Mouse (Mus musculus) CH12.LX (cell line): ENCODE results near the gene Exosc9. TPM values are rescaled to one million over a fixed set of nuclear protein-coding genes. Genes with fewer than 3 reads are reported as not detected.

Experiments used
- DNase-seq: peaks from one replicate; pipeline ENCODE4 v3.0.0-alpha.2; 2013; ENCODE audit errors: extremely low read depth
- H3K27ac ChIP-seq: 2 replicates; pipeline ENCODE4 v1.5.1; 2012; ENCODE audit warnings: low read depth, mild to moderate bottlenecking, control low read depth, moderate library complexity; ENCODE audit not compliant: insufficient read depth
- H3K27me3 ChIP-seq: replicated peaks from 2 replicates; pipeline ENCODE3; 2012; ENCODE audit warnings: inconsistent platforms
- H3K36me3 ChIP-seq, 2 experiments: replicated peaks in 1 of 2; 2 replicates each; pipeline versions ENCODE3 to v1.6.1; 2012; ENCODE audit warnings: inconsistent platforms in 1 of 2, low read length in 1 of 2, mild to moderate bottlenecking in 1 of 2, mixed read lengths in 1 of 2, moderate library complexity in 1 of 2; ENCODE audit not compliant: control insufficient read depth in 1 of 2, insufficient read depth in 1 of 2
- H3K4me1 ChIP-seq, 2 experiments: 2 replicates each; pipeline ENCODE4 v1.6.1; 2012; ENCODE audit warnings: inconsistent platforms in 1 of 2, moderate library complexity in 1 of 2; ENCODE audit not compliant: insufficient read depth in 2 of 2, control insufficient read depth in 1 of 2
- H3K4me2 ChIP-seq: 2 replicates; pipeline ENCODE4 v1.6.1; 2012; ENCODE audit warnings: low read depth, mild to moderate bottlenecking, control low read depth; ENCODE audit not compliant: poor library complexity, insufficient read depth, severe bottlenecking
- H3K4me3 ChIP-seq, 3 experiments: fragments of 150-350 bp in 1 of 3; sonication (generic) in 1 of 3; replicated peaks in 1 of 3; 2 replicates each; pipeline versions ENCODE3 to v1.5.1; 2011 to 2012; ENCODE audit warnings: low read depth in 2 of 3, low read length in 2 of 3, mild to moderate bottlenecking in 2 of 3, moderate library complexity in 2 of 3, control low read depth in 1 of 3, improper control_type of control experiment in 1 of 3, inconsistent platforms in 1 of 3, mixed read lengths in 1 of 3; ENCODE audit not compliant: poor library complexity in 1 of 3
- H3K79me2 ChIP-seq: replicated peaks from 2 replicates; pipeline ENCODE4 v1.6.1; 2012; ENCODE audit warnings: mild to moderate bottlenecking, moderate library complexity; ENCODE audit not compliant: control insufficient read depth, poor library complexity, insufficient read depth, severe bottlenecking; ENCODE audit errors: extremely low read depth
- H3K9ac ChIP-seq: 2 replicates; pipeline ENCODE4 v1.6.1; 2012; ENCODE audit warnings: low read depth, mild to moderate bottlenecking, control low read depth, moderate library complexity; ENCODE audit not compliant: insufficient read depth
- H3K9me3 ChIP-seq: replicated peaks from 2 replicates; pipeline ENCODE3; 2012; ENCODE audit warnings: low read length, inconsistent platforms, mixed read lengths
- BHLHE40 ChIP-seq: IDR thresholded peaks from 2 replicates; pipeline ENCODE4 v1.6.1; 2011; ENCODE audit warnings: mild to moderate bottlenecking, low read depth, low read length, improper control_type of control experiment
- CHD1 ChIP-seq: IDR thresholded peaks from 2 replicates; pipeline ENCODE4 v1.6.1; 2012; ENCODE audit warnings: low read depth, low read length, improper control_type of control experiment, inconsistent platforms
- CHD2 ChIP-seq: IDR thresholded peaks from 2 replicates; pipeline ENCODE4 v1.6.1; 2011; ENCODE audit warnings: low read length, improper control_type of control experiment
- CTCF ChIP-seq, 2 experiments: IDR thresholded peaks in 1 of 2; conservative IDR thresholded peaks in 1 of 2; 2 replicates each; pipeline ENCODE4 v1.5.1; 2011 to 2012; ENCODE audit warnings: low read depth in 2 of 2, low read length in 2 of 2, improper control_type of control experiment in 1 of 2, inconsistent platforms in 1 of 2, mild to moderate bottlenecking in 1 of 2, moderate library complexity in 1 of 2
- E2F4 ChIP-seq: IDR thresholded peaks from 2 replicates; pipeline ENCODE4 v1.6.1; 2011; ENCODE audit warnings: low read depth, low read length, improper control_type of control experiment; ENCODE audit not compliant: insufficient replicate concordance
- ELF1 ChIP-seq: IDR thresholded peaks from 2 replicates; pipeline ENCODE4 v1.6.1; 2014; ENCODE audit warnings: low read depth, mild to moderate bottlenecking, inconsistent platforms, low read length, improper control_type of control experiment
- EP300 ChIP-seq: IDR thresholded peaks from 2 replicates; pipeline ENCODE4 v1.6.1; 2011; ENCODE audit warnings: low read length, improper control_type of control experiment
- ETS1 ChIP-seq: conservative IDR thresholded peaks from 2 replicates; pipeline ENCODE4 v1.6.1; 2012; ENCODE audit warnings: low read depth, mild to moderate bottlenecking, inconsistent platforms, low read length, improper control_type of control experiment, moderate library complexity
- GABPA ChIP-seq: IDR thresholded peaks from 2 replicates; pipeline ENCODE4 v1.6.1; 2012; ENCODE audit warnings: low read depth, low read length, improper control_type of control experiment, inconsistent platforms; ENCODE audit not compliant: insufficient replicate concordance
- HCFC1 ChIP-seq: IDR thresholded peaks from 2 replicates; pipeline ENCODE4 v1.6.1; 2012; ENCODE audit warnings: low read depth, mild to moderate bottlenecking, inconsistent platforms, low read length, improper control_type of control experiment
- IRF4 ChIP-seq: IDR thresholded peaks from 2 replicates; pipeline ENCODE4 v1.6.1; 2014; ENCODE audit warnings: low read depth, mild to moderate bottlenecking, inconsistent platforms, low read length, improper control_type of control experiment
- JUN ChIP-seq: IDR thresholded peaks from 2 replicates; pipeline ENCODE4 v1.6.1; 2011; ENCODE audit warnings: low read depth, mild to moderate bottlenecking, low read length, improper control_type of control experiment, moderate library complexity; ENCODE audit not compliant: insufficient read depth
- JUND ChIP-seq: conservative IDR thresholded peaks from 2 replicates; pipeline ENCODE4 v1.6.1; 2011; ENCODE audit warnings: low read depth, low read length, improper control_type of control experiment
- KAT2A ChIP-seq: IDR thresholded peaks from 2 replicates; pipeline ENCODE4 v1.6.1; 2012; ENCODE audit warnings: low read length, improper control_type of control experiment, inconsistent platforms; ENCODE audit not compliant: insufficient replicate concordance
- MAFK ChIP-seq: IDR thresholded peaks from 2 replicates; pipeline ENCODE4 v1.6.1; 2011; ENCODE audit warnings: low read length, improper control_type of control experiment; ENCODE audit not compliant: insufficient replicate concordance
- MAX ChIP-seq: IDR thresholded peaks from 2 replicates; pipeline ENCODE4 v1.6.1; 2011; ENCODE audit warnings: low read length, improper control_type of control experiment
- MAZ ChIP-seq: IDR thresholded peaks from 2 replicates; pipeline ENCODE4 v1.6.1; 2012; ENCODE audit warnings: low read depth, mild to moderate bottlenecking, inconsistent platforms, low read length, improper control_type of control experiment, moderate library complexity
- MEF2A ChIP-seq: IDR thresholded peaks from 2 replicates; pipeline ENCODE4 v1.6.1; 2014; ENCODE audit warnings: low read depth, mild to moderate bottlenecking, inconsistent platforms, low read length, improper control_type of control experiment, borderline replicate concordance
- MXI1 ChIP-seq: IDR thresholded peaks from 2 replicates; pipeline ENCODE4 v1.6.1; 2011; ENCODE audit warnings: mild to moderate bottlenecking, low read depth, low read length, improper control_type of control experiment
- MYC ChIP-seq: IDR thresholded peaks from 2 replicates; pipeline ENCODE4 v1.6.1; 2011; ENCODE audit warnings: low read depth, mild to moderate bottlenecking, improper control_type of control experiment, low read length
- NELFE ChIP-seq: IDR thresholded peaks from 2 replicates; pipeline ENCODE4 v1.6.1; 2011; ENCODE audit warnings: low read depth, low read length, improper control_type of control experiment
- NRF1 ChIP-seq: IDR thresholded peaks from 2 replicates; pipeline ENCODE4 v1.6.1; 2014; ENCODE audit warnings: low read depth, mild to moderate bottlenecking, inconsistent platforms, low read length, improper control_type of control experiment, moderate library complexity
- PAX5 ChIP-seq: IDR thresholded peaks from 2 replicates; pipeline ENCODE4 v1.6.1; 2012; ENCODE audit warnings: low read length, inconsistent platforms, mixed read lengths
- POLR2A ChIP-seq: IDR thresholded peaks from 2 replicates; pipeline ENCODE4 v1.6.1; 2011; ENCODE audit warnings: low read depth, mild to moderate bottlenecking, improper control_type of control experiment, low read length
- POLR2AphosphoS2 ChIP-seq: IDR thresholded peaks from 2 replicates; pipeline ENCODE4 v1.6.1; 2011; ENCODE audit warnings: low read depth, low read length, improper control_type of control experiment
- RAD21 ChIP-seq: IDR thresholded peaks from 2 replicates; pipeline ENCODE4 v1.6.1; 2011; ENCODE audit warnings: low read depth, mild to moderate bottlenecking, low read length, improper control_type of control experiment, moderate library complexity
- RCOR1 ChIP-seq: conservative IDR thresholded peaks from 2 replicates; pipeline ENCODE4 v1.6.1; 2012; ENCODE audit warnings: low read depth, mild to moderate bottlenecking, inconsistent platforms, low read length, improper control_type of control experiment
- SIN3A ChIP-seq: IDR thresholded peaks from 2 replicates; pipeline ENCODE4 v1.6.1; 2012; ENCODE audit warnings: low read length, improper control_type of control experiment, inconsistent platforms
- SMC3 ChIP-seq: IDR thresholded peaks from 2 replicates; pipeline ENCODE4 v1.6.1; 2011; ENCODE audit warnings: low read depth, low read length, improper control_type of control experiment
- TBP ChIP-seq: conservative IDR thresholded peaks from 2 replicates; pipeline ENCODE4 v1.6.1; 2011; ENCODE audit warnings: low read depth, low read length, improper control_type of control experiment
- TCF12 ChIP-seq: IDR thresholded peaks from 2 replicates; pipeline ENCODE4 v1.6.1; 2014; ENCODE audit warnings: low read depth, mild to moderate bottlenecking, inconsistent platforms, low read length, improper control_type of control experiment
- UBTF ChIP-seq: IDR thresholded peaks from 2 replicates; pipeline ENCODE4 v1.6.1; 2012; ENCODE audit warnings: low read depth, mild to moderate bottlenecking, inconsistent platforms, low read length, improper control_type of control experiment, moderate library complexity
- USF1 ChIP-seq: IDR thresholded peaks from 2 replicates; pipeline ENCODE4 v1.6.1; 2014; ENCODE audit warnings: low read depth, mild to moderate bottlenecking, inconsistent platforms, low read length, improper control_type of control experiment
- USF2 ChIP-seq: conservative IDR thresholded peaks from 2 replicates; pipeline ENCODE4 v1.6.1; 2011; ENCODE audit warnings: low read depth, low read length, improper control_type of control experiment
- ZC3H11A ChIP-seq: IDR thresholded peaks from 2 replicates; pipeline ENCODE4 v1.6.1; 2012; ENCODE audit warnings: low read depth, mild to moderate bottlenecking, inconsistent platforms, low read length, improper control_type of control experiment
- ZKSCAN1 ChIP-seq: IDR thresholded peaks from 2 replicates; pipeline ENCODE4 v1.6.1; 2012; ENCODE audit warnings: low read depth, inconsistent platforms, low read length, improper control_type of control experiment, borderline replicate concordance
- ZMIZ1 ChIP-seq: IDR thresholded peaks from 2 replicates; pipeline ENCODE4 v1.6.1; 2012; ENCODE audit warnings: low read depth, mild to moderate bottlenecking, inconsistent platforms, low read length, improper control_type of control experiment
- ZNF384 ChIP-seq: IDR thresholded peaks from 2 replicates; pipeline ENCODE4 v1.6.1; 2012; ENCODE audit warnings: low read depth, low read length, improper control_type of control experiment, inconsistent platforms
- dilution Hi-C: fragments of 300-500 bp; cut with MboI; formaldehyde crosslinking; loops from 2 replicates; pipeline ENCODE4 v1.14.3; 2020; ENCODE audit warnings: low sequenced_read_pairs; ENCODE audit not compliant: extremely low pct_unique_long_range_greater_than_20kb, extremely low pct_ligation_motif_present
- in situ Hi-C: fragments of 300-500 bp; cut with MboI; formaldehyde crosslinking; loops from 3 replicates; pipeline ENCODE4 v1.14.3; 2019; ENCODE audit warnings: low sequenced_read_pairs, low pct_ligation_motif_present, low pct_unique_long_range_greater_than_20kb, mixed read lengths
- polyA plus RNA-seq: library from polyadenylated mRNA; unstranded; fragments of >175 nt; gene quantifications from 2 replicates; pipeline ENCODE4 v1.2.1, GENCODE M21; 2012; ENCODE audit warnings: low read depth; ENCODE audit not compliant: insufficient read length
- total RNA-seq, 2 experiments: library from RNA; depleted of rRNA; stranded (reverse); fragments of 300-350 nt in 1 of 2; fragments of >200 nt in 1 of 2; gene quantifications; 2 replicates each; pipeline ENCODE4 v1.2.3; 2012 to 2014

Gene Exosc9
- 60.6 and 77.4 TPM in 2 replicates for total RNA-seq (2012; rRNA removed)
- 128 and 151 TPM in 2 replicates for total RNA-seq (2014; rRNA removed)
- polyA plus RNA-seq: 144 and 149 TPM in 2 replicates

- no peak within 1 kb of the TSS for H3K27ac ChIP-seq
These were observed at the start of gene Exosc9 for GRCm38 (mm10) chr3:36552406-36553047. Gene Exosc9, plus strand, starts transcription at chr3:36552606.

GRCm38 (mm10) chr3:36505306-36505705 is 47.1 kb upstream of the Exosc9 start:
- Histone ChIP-seq H3K79me2 (no peaks in the 10 kb centered on the region), H3K4me2 (no peak overlapping the region), H3K36me3 (no peaks in the 10 kb centered on the region), H3K4me3 (no peak overlapping the region), H3K9ac (no peak overlapping the region), H3K27me3 (no peaks in the 10 kb centered on the region), H3K27ac (no peak overlapping the region), H3K4me1 (peaks cover 0 to 3% of the 10 kb centered on the region in 2 experiments; a peak in 2 of 4 replicates), H3K9me3 (no peaks in the 10 kb centered on the region)
- DNase-seq: no peak
- TF ChIP-seq ETS1 (no peak), USF2 (no peak), JUND (no peak), EP300 (no peak), TBP (no peak), E2F4 (no peak), ZMIZ1 (no peak), UBTF (no peak), NRF1 (no peak)
- in situ Hi-C loops (no loop called here), dilution Hi-C loops (no loop called here)

More at GRCm38 (mm10) chr3:36552406-36553047, at the start of gene Exosc9:
- TF ChIP-seq UBTF (no peak), ELF1 (peak; percentile 90), ZKSCAN1 (no peak), IRF4 (peak; percentile 71; the same call in 1 of the 2 replicates), CHD2 (no peak), BHLHE40 (no peak), RCOR1 (no peak), POLR2A (peak; percentile 86), KAT2A (peak; percentile 66; the same call in 1 of the 2 replicates), PAX5 (no peak), CHD1 (no peak), ZNF384 (no peak), JUND (no peak), SMC3 (no peak), GABPA (peak; percentile 29; the same call in 1 of the 2 replicates), USF2 (no peak), MEF2A (peak; percentile 54; the same call in 1 of the 2 replicates), ZC3H11A (no peak), MAZ (0 out of 2 replicates have a peak, but pooled peaks have one; percentile 26), TBP (peak; percentile 39; the same call in 1 of the 2 replicates), POLR2AphosphoS2 (no peak), MXI1 (peak; percentile 93), JUN (no peak), MAX (peak; percentile 72), NRF1 (peak; percentile 71), ETS1 (no peak), ZMIZ1 (peak; percentile 58; the same call in 1 of the 2 replicates), RAD21 (no peak), HCFC1 (peak; percentile 86), NELFE (peak; percentile 75; the same call in 1 of the 2 replicates), TCF12 (peak; percentile 55), EP300 (no peak), MYC (no peak; the same call in 1 of the 2 replicates), MAFK (no peak), SIN3A (peak; percentile 91), E2F4 (no peak), USF1 (no peak), CTCF (conservative IDR thresholded peaks at IDR 0.05 in 1 of 2, IDR thresholded peaks at IDR 0.05 in 1 of 2; ENCODE audit: low read depth in 2 of 2, low read length in 2 of 2) (no peak)
- TF ChIP-seq, all 38 proteins: peak for 16
- Histone ChIP-seq H3K4me2 (peak within 1 kb of the TSS; percentile 71), H3K36me3 (peaks cover 27 to 39% of the 10 kb centered on the region in 2 experiments), H3K4me1 (peaks cover 2 to 16% of the 10 kb centered on the region in 2 experiments; a peak in 2 of 4 replicates), H3K4me3 (peak within 1 kb of the TSS; percentile 81 to 98 (median 81)), H3K9ac (peak within 1 kb of the TSS; percentile 88), H3K9me3 (no peaks in the 10 kb centered on the region), H3K79me2 (peaks cover 11% of the 10 kb centered on the region), H3K27me3 (no peaks in the 10 kb centered on the region)
- DNase-seq: peak; percentile 83
- in situ Hi-C loops: no loop called here
- dilution Hi-C loops: no loop called here
